Mouse (Mus musculus): ENCODE results near the gene Calm5. TPM values are rescaled to one million over a fixed set of nuclear protein-coding genes. Genes with fewer than 3 reads are reported as not detected.

Calm5 gene
- polyA plus RNA-seq, 2 experiments, result not detected

- Histone ChIP-seq H3K9me3 (ENCODE audit: control insufficient read depth, low read length) (no peaks in the 10 kb centered on the region), H3K9ac (replicated peaks) (no peak overlapping the region), H3K4me2 (ENCODE audit: low read depth) (no peak overlapping the region), H3K27me3 (ENCODE audit: control insufficient read depth, insufficient read depth, low read length) (no peaks in the 10 kb centered on the region), H3K4me3 (ENCODE audit: insufficient read depth in 1 of 2, low read depth in 2 of 2, low read length in 2 of 2) (no peak overlapping the region), H3K36me3 (replicated peaks; ENCODE audit: control insufficient read depth, insufficient read depth, low read depth) (no peaks in the 10 kb centered on the region), H3K4me1 (replicated peaks; ENCODE audit: control insufficient read depth in 2 of 2, insufficient read depth in 2 of 2, low read length in 1 of 2) (peaks cover 0 to 4% of the 10 kb centered on the region in 2 experiments; a peak in 1 of 4 replicates), H3K27ac (no peak overlapping the region)
- ATAC-seq (ENCODE audit: insufficient read depth) (no peak), DNase-seq (ENCODE audit: low read depth in 3 of 3, low spot score in 3 of 3) (no peak)
- WGBS (ENCODE audit: insufficient replicate concordance), result 51% methylated on average over 2 of the region's 2 CpGs
- TF ChIP-seq EP300 (IDR thresholded peaks at IDR 0.05; ENCODE audit: low read depth) (no peak), CTCF (IDR thresholded peaks at IDR 0.05; ENCODE audit: low read depth) (no peak)
These were observed 883 bp downstream of the Calm5 start for GRCm38 (mm10) chr13:3854856-3855255.

DNA sequence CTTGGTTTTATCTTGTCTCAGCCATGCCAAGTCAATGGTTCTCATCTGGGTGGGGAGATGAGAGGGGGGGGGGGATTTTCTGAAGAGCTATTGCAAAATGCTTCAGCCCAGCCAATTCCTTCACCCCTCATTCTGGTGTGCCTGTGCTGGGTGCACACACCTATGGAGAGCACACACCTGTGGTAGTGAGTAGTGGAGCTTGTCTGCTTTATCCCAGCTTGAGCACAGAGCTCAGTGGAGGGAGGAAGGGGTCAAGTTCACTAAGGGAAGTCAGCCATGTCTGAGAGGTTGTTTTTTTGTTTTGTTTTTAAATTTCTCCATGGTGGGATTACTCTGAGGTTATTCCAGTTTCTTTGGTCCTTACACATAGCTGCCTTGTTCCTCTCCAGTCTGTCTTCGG, 2.3 kb downstream of the Calm5 start:
- TF ChIP-seq CTCF (IDR thresholded peaks at IDR 0.05; ENCODE audit: low read depth) (no peak), EP300 (IDR thresholded peaks at IDR 0.05; ENCODE audit: low read depth) (no peak)
- H3K4me1 ChIP-seq (replicated peaks; ENCODE audit: control insufficient read depth in 2 of 2, insufficient read depth in 2 of 2, low read length in 1 of 2), result peaks cover 6 to 13% of the 10 kb centered on the region in 2 experiments
- H3K9ac ChIP-seq (replicated peaks), result peak overlapping the region; percentile 18; the same call in 1 of the 2 replicates
- ATAC-seq (ENCODE audit: insufficient read depth) (no peak), DNase-seq (ENCODE audit: low read depth in 3 of 3, low spot score in 3 of 3) (no peak)
- 71% methylated on average over 1 of the region's 1 CpGs for WGBS (ENCODE audit: insufficient replicate concordance)
- H3K27me3 ChIP-seq (ENCODE audit: control insufficient read depth, insufficient read depth, low read length), result no peaks in the 10 kb centered on the region
- no peak overlapping the region for H3K27ac ChIP-seq
- H3K4me2 ChIP-seq (ENCODE audit: low read depth), result no peak overlapping the region
- H3K36me3 ChIP-seq (replicated peaks; ENCODE audit: control insufficient read depth, insufficient read depth, low read depth), result no peaks in the 10 kb centered on the region
- H3K9me3 ChIP-seq (ENCODE audit: control insufficient read depth, low read length), result no peaks in the 10 kb centered on the region
- no peak overlapping the region for H3K4me3 ChIP-seq (ENCODE audit: insufficient read depth in 1 of 2, low read depth in 2 of 2, low read length in 2 of 2)

GRCm38 (mm10) chr13:3861251-3861650, 7.3 kb downstream of the Calm5 start:
- no peaks in the 10 kb centered on the region for H3K36me3 ChIP-seq (replicated peaks; ENCODE audit: control insufficient read depth, insufficient read depth, low read depth)
- peak overlapping the region; percentile 42 for H3K4me2 ChIP-seq (ENCODE audit: low read depth)
- H3K4me3 ChIP-seq (ENCODE audit: insufficient read depth in 1 of 2, low read depth in 2 of 2, low read length in 2 of 2), result no peak overlapping the region
- H3K9ac ChIP-seq (replicated peaks), result peak overlapping the region; percentile 29; the same call in 1 of the 2 replicates
- peak; percentile 47 for TF ChIP-seq CTCF (IDR thresholded peaks at IDR 0.05; ENCODE audit: low read depth)
- TF ChIP-seq EP300 (IDR thresholded peaks at IDR 0.05; ENCODE audit: low read depth), result peak; percentile 51
- no peaks in the 10 kb centered on the region for H3K9me3 ChIP-seq (ENCODE audit: control insufficient read depth, low read length)
- H3K4me1 ChIP-seq (replicated peaks; ENCODE audit: control insufficient read depth in 2 of 2, insufficient read depth in 2 of 2, low read length in 1 of 2), result peaks cover 46 to 52% of the 10 kb centered on the region in 2 experiments
- ATAC-seq (ENCODE audit: insufficient read depth), result peak; percentile 74
- 45% methylated on average over 8 of the region's 8 CpGs for WGBS (ENCODE audit: insufficient replicate concordance)
- H3K27ac ChIP-seq, result peak overlapping the region; percentile 55
- no peaks in the 10 kb centered on the region for H3K27me3 ChIP-seq (ENCODE audit: control insufficient read depth, insufficient read depth, low read length)
- peak in 2 of 3 experiments; percentile 48 to 62 for DNase-seq (ENCODE audit: low read depth in 3 of 3, low spot score in 3 of 3)

DNA sequence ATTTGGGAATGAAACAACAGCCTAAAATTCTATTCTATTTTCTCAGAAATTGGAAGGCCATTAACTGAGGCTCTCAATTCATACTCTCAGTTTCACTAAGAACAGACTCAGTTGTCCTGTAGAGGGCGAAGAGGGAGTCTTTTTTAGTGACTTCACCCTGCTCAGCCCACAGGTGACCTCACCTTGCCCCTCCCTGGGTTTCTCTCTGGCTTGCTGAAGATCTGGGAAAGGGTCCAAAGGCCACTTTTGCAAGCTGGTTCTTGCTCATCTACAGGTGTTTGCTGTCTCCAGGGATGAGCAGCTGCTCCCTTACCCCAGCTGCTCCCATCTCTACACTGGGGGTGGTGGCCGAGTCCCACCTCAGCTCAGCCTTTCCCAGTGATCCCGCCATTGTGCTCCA, 8.4 kb downstream of the Calm5 start:
- H3K36me3 ChIP-seq (replicated peaks; ENCODE audit: control insufficient read depth, insufficient read depth, low read depth), result no peaks in the 10 kb centered on the region
- no peaks in the 10 kb centered on the region for H3K27me3 ChIP-seq (ENCODE audit: control insufficient read depth, insufficient read depth, low read length)
- H3K4me2 ChIP-seq (ENCODE audit: low read depth), result peak overlapping the region; percentile 59
- 72% methylated on average over 3 of the region's 3 CpGs for WGBS (ENCODE audit: insufficient replicate concordance)
- H3K9me3 ChIP-seq (ENCODE audit: control insufficient read depth, low read length), result no peaks in the 10 kb centered on the region
- no peak overlapping the region for H3K9ac ChIP-seq (replicated peaks)
- peak overlapping the region; percentile 42 for H3K27ac ChIP-seq
- TF ChIP-seq EP300 (IDR thresholded peaks at IDR 0.05; ENCODE audit: low read depth), result no peak
- TF ChIP-seq CTCF (IDR thresholded peaks at IDR 0.05; ENCODE audit: low read depth), result no peak
- H3K4me3 ChIP-seq (ENCODE audit: insufficient read depth in 1 of 2, low read depth in 2 of 2, low read length in 2 of 2), result no peak overlapping the region
- DNase-seq (ENCODE audit: low read depth in 3 of 3, low spot score in 3 of 3) (no peak), ATAC-seq (ENCODE audit: insufficient read depth) (no peak)
- H3K4me1 ChIP-seq (replicated peaks; ENCODE audit: control insufficient read depth in 2 of 2, insufficient read depth in 2 of 2, low read length in 1 of 2), result peaks cover 55 to 60% of the 10 kb centered on the region in 2 experiments

DNA sequence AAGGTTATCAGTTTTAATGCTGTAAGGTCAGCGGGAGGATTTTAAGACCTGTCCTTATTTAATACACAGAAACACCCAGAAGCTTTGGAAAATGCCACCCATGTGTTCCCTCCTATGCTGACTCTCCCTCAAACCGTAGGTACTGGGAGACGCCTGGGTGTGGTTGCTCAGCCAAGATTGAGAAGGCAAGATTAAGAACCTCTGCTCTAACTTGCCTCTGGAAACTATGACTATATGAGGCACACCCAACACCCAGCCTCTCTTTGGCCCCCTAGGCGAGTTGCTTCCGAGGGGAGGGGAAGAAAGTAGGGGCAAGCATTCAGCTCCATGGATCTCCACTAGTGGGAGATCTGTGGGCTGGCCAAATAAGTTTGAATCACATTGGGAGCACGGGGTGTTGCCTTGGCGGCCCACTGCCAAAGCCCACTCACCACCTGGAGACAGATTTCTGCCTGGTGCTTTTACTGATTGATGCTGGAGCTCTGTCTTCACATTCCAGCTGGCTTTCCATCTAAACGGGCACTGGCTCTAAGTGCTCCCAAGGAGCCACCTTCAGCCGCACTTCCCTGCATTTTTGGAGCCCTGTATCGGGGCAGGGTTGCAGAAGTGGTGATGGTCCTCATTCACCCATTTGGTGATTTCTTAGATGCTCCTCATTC, 9.1 kb downstream of the Calm5 start:
- no peaks in the 10 kb centered on the region for H3K36me3 ChIP-seq (replicated peaks; ENCODE audit: control insufficient read depth, insufficient read depth, low read depth)
- H3K4me1 ChIP-seq (replicated peaks; ENCODE audit: control insufficient read depth in 2 of 2, insufficient read depth in 2 of 2, low read length in 1 of 2), result peaks cover 62 to 67% of the 10 kb centered on the region in 2 experiments
- no peaks in the 10 kb centered on the region for H3K27me3 ChIP-seq (ENCODE audit: control insufficient read depth, insufficient read depth, low read length)
- peak overlapping the region; percentile 59 for H3K4me2 ChIP-seq (ENCODE audit: low read depth)
- 0 out of 4 replicates have a peak overlapping the region, but pooled peaks of 1 of the 2 experiments have one; percentile 11 for H3K4me3 ChIP-seq (ENCODE audit: insufficient read depth in 1 of 2, low read depth in 2 of 2, low read length in 2 of 2)
- peak; percentile 57 for ATAC-seq (ENCODE audit: insufficient read depth)
- no peaks in the 10 kb centered on the region for H3K9me3 ChIP-seq (ENCODE audit: control insufficient read depth, low read length)
- 49% methylated on average over 10 of the region's 10 CpGs for WGBS (ENCODE audit: insufficient replicate concordance)
- peak overlapping the region; percentile 31 for H3K9ac ChIP-seq (replicated peaks)
- DNase-seq (ENCODE audit: low read depth in 3 of 3, low spot score in 3 of 3), result peak; percentile 56 to 79 (median 65)
- TF ChIP-seq EP300 (IDR thresholded peaks at IDR 0.05; ENCODE audit: low read depth) (no peak; the same call in 1 of the 2 replicates), CTCF (IDR thresholded peaks at IDR 0.05; ENCODE audit: low read depth) (0 out of 2 replicates have a peak, but pooled peaks have one; percentile 8)
- H3K27ac ChIP-seq, result peak overlapping the region; percentile 42
